Mouse (Mus musculus) cerebellum, adult 2 months (tissue): Measurements from ENCODE around the gene Tshb. TPM values are rescaled to one million over a fixed set of nuclear protein-coding genes. Genes with fewer than 3 reads are reported as not detected.

Source experiments
- DNase-seq, 2 experiments: peaks; one replicate each; pipeline ENCODE4 v3.0.0; 2021
- H3K27ac ChIP-seq: fragments of 200-500 bp; 2 replicates; pipeline ENCODE4 v1.5.1; 2012; ENCODE audit warnings: low read length, control low read depth, inconsistent platforms; ENCODE audit not compliant: insufficient read depth
- H3K27me3 ChIP-seq: fragments of 200-500 bp; 2 replicates; pipeline ENCODE4 v1.6.1; 2012; ENCODE audit warnings: inconsistent platforms, mild to moderate bottlenecking, low read length, moderate library complexity; ENCODE audit not compliant: control insufficient read depth, insufficient read depth
- H3K4me1 ChIP-seq: fragments of 200-500 bp; 2 replicates; pipeline ENCODE4 v1.6.1; 2011; ENCODE audit warnings: low read length; ENCODE audit not compliant: control insufficient read depth, insufficient read depth
- H3K4me3 ChIP-seq: fragments of 200-500 bp; replicated peaks from 2 replicates; pipeline ENCODE3; 2011; ENCODE audit warnings: mild to moderate bottlenecking, low read depth, low read length, control low read depth; ENCODE audit not compliant: insufficient read depth
- CTCF ChIP-seq: fragments of 200-500 bp; IDR thresholded peaks from 2 replicates; pipeline ENCODE4 v1.5.1; 2011; ENCODE audit warnings: low read depth, mild to moderate bottlenecking, control low read depth, low read length, moderate library complexity, borderline replicate concordance; ENCODE audit not compliant: insufficient read depth
- POLR2A ChIP-seq: fragments of 200-500 bp; IDR thresholded peaks from 2 replicates; pipeline ENCODE4 v1.6.1; 2011; ENCODE audit warnings: low read length, control low read depth, borderline replicate concordance; ENCODE audit not compliant: insufficient read depth
- WGBS: fragments of 180-500 bp; shearing (Covaris S2); methylation state at CpG from one replicate; pipeline ENCODE4 v1.1.7; 2018; 5-methylcytosine and 5-hydroxymethylcytosine counted together
- polyA plus RNA-seq: library from polyadenylated mRNA; depleted of rRNA; stranded (reverse); fragments of >200 nt; gene quantifications from 2 replicates; pipeline ENCODE4 v1.2.3, GENCODE M21; 2012; rRNA removed

Gene Tshb
- polyA plus RNA-seq, 1 experiment = 1.1 TPM

DNA sequence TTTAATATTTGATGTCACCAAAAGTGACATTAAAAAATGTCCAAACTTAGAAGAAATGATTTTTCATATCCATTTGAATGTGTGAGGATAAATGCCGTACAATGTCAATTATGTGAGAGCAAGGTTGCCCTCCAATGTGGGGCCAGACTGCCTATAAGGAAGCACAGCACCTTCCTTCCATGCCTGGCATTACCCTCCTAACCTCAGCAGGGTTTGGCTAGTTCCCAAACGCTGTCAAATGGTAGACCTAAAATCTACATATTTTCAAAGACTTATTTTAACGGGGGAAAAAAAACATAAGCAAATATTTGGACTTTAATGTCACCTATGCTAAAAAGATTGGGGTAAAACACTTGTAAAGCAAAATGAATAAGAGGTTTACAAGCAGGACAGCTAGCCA lies 51.4 kb downstream of the Tshb start:
- 51% methylated on average over 3 of the region's 3 CpGs for WGBS

GRCm38 (mm10) chr3:102729416-102729815 lies 53.1 kb downstream of the Tshb start:
- Histone ChIP-seq H3K27ac (no peak overlapping the region), H3K27me3 (no peaks in the 10 kb centered on the region), H3K4me3 (no peak overlapping the region), H3K4me1 (no peaks in the 10 kb centered on the region; the same call in 1 of the 2 replicates)
- TF ChIP-seq POLR2A (no peak), CTCF (no peak)
- 76% methylated on average over 5 of the region's 5 CpGs for WGBS
- DNase-seq = no peak

More for the DNA sequence above, 51.4 kb downstream of the Tshb start:
- Histone ChIP-seq H3K27ac (no peak overlapping the region), H3K27me3 (no peaks in the 10 kb centered on the region), H3K4me3 (no peak overlapping the region), H3K4me1 (no peaks in the 10 kb centered on the region; the same call in 1 of the 2 replicates)
- TF ChIP-seq POLR2A = no peak
- TF ChIP-seq CTCF = no peak
- DNase-seq = no peak

Other genes starting within 250 kb of the Tshb start
- gene Tspan2, start 48.2 kb downstream of the Tshb start, polyA plus RNA-seq = 106 and 110 TPM in 2 replicates
- 4.5 and 5.5 TPM in 2 replicates for gene Sycp1, start 153.4 kb upstream of the Tshb start, polyA plus RNA-seq
- 0.05 TPM in 1 of 2 replicates, not detected in the other for gene Nr1h5, start 181.4 kb upstream of the Tshb start, polyA plus RNA-seq
- 34.3 and 40.0 TPM in 2 replicates for gene Sike1, start 213.0 kb upstream of the Tshb start, polyA plus RNA-seq
- gene Csde1, start 237.7 kb upstream of the Tshb start, polyA plus RNA-seq = 93.5 and 99.9 TPM in 2 replicates